Mouse (Mus musculus): ENCODE results near the gene Tfpt. TPM values are rescaled to one million over a fixed set of nuclear protein-coding genes. Genes with fewer than 3 reads are reported as not detected.
"Not testable (repeated sequence)": the region's sequence is repeated elsewhere in the genome, so short reads cannot be mapped to it uniquely, and the experiment has no call there.

Gene Tfpt
- polyA plus RNA-seq, 1 experiment from 2014 or later = 8.1 TPM

GRCm38 (mm10) chr7:3570580-3570979 is 59.1 kb downstream of the Tfpt start:
- not testable (repeated sequence) for H3K9me3 ChIP-seq (replicated peaks; ENCODE audit: control insufficient read depth, low read length); H3K4me1 ChIP-seq (ENCODE audit: control insufficient read depth, low read depth, low read length); ATAC-seq (ENCODE audit: low read depth); H3K36me3 ChIP-seq (ENCODE audit: control insufficient read depth, insufficient read depth); H3K27ac ChIP-seq (ENCODE audit: low read length); H3K27me3 ChIP-seq (ENCODE audit: control insufficient read depth, insufficient read depth, low read depth, low read length); H3K9ac ChIP-seq (ENCODE audit: low read depth, low read length); H3K4me2 ChIP-seq (ENCODE audit: low read depth, low read length); H3K4me3 ChIP-seq (ENCODE audit: low read depth, low read length)
- 68% methylated on average over 3 of the region's 3 CpGs for WGBS (ENCODE audit: insufficient replicate concordance)

Small RNA genes lying within 50 kb of the gene (microRNA-seq; reads per million reads assigned to microRNA genes)
- gene Gm25100 (not detected), gene Mir3572 (1.7 reads per million)

Other genes starting within 250 kb of the Tfpt start
- not detected in 2 replicates for gene Cacng8, start 239.2 kb downstream of the Tfpt start, polyA plus RNA-seq (2015; fragmentation: Nextera tagmentation; extraction: Ambion mirVana)
- gene Cacng6, start 205.7 kb downstream of the Tfpt start, polyA plus RNA-seq (2015; fragmentation: Nextera tagmentation; extraction: Ambion mirVana) = 0.41 and 0.58 TPM in 2 replicates
- gene Tarm1, start 127.3 kb downstream of the Tfpt start, polyA plus RNA-seq (2015; fragmentation: Nextera tagmentation; extraction: Ambion mirVana) = 0.14 and 0.21 TPM in 2 replicates
- gene Oscar, start 13.8 kb downstream of the Tfpt start, polyA plus RNA-seq (2015; fragmentation: Nextera tagmentation; extraction: Ambion mirVana) = 0.18 TPM in 1 of 2 replicates, not detected in the other
- 249 and 272 TPM in 2 replicates for gene Ndufa3, start 12.6 kb downstream of the Tfpt start, polyA plus RNA-seq (2015; fragmentation: Nextera tagmentation; extraction: Ambion mirVana)
- 36.9 and 41.4 TPM in 2 replicates for gene Prpf31, start 56 bp upstream of the Tfpt start, polyA plus RNA-seq (2015; fragmentation: Nextera tagmentation; extraction: Ambion mirVana)
- gene Cnot3, start 15.3 kb upstream of the Tfpt start, polyA plus RNA-seq (2015; fragmentation: Nextera tagmentation; extraction: Ambion mirVana) = 18.3 and 22.3 TPM in 2 replicates
- 5.7 and 6.0 TPM in 2 replicates for gene Leng1, start 35.9 kb upstream of the Tfpt start, polyA plus RNA-seq (2015; fragmentation: Nextera tagmentation; extraction: Ambion mirVana)
- gene Tmc4, start 47.6 kb upstream of the Tfpt start, polyA plus RNA-seq (2015; fragmentation: Nextera tagmentation; extraction: Ambion mirVana) = 4.5 and 4.6 TPM in 2 replicates
- gene Tsen34, start 62.9 kb upstream of the Tfpt start, polyA plus RNA-seq (2015; fragmentation: Nextera tagmentation; extraction: Ambion mirVana) = 41.1 and 41.9 TPM in 2 replicates
- gene Mboat7, start 63.6 kb upstream of the Tfpt start, polyA plus RNA-seq (2015; fragmentation: Nextera tagmentation; extraction: Ambion mirVana) = 19.0 and 22.0 TPM in 2 replicates
- 666 and 772 TPM in 2 replicates for gene Rps9, start 74.1 kb upstream of the Tfpt start, polyA plus RNA-seq (2015; fragmentation: Nextera tagmentation; extraction: Ambion mirVana)
- gene Pirb, start 90.5 kb upstream of the Tfpt start, polyA plus RNA-seq (2015; fragmentation: Nextera tagmentation; extraction: Ambion mirVana) = 6.0 and 7.4 TPM in 2 replicates
- gene Gm15448, start 195.8 kb upstream of the Tfpt start, polyA plus RNA-seq (2015; fragmentation: Nextera tagmentation; extraction: Ambion mirVana) = 0.14 and 0.18 TPM in 2 replicates
- 2.1 and 2.3 TPM in 2 replicates for gene Pira2, start 215.1 kb upstream of the Tfpt start, polyA plus RNA-seq (2015; fragmentation: Nextera tagmentation; extraction: Ambion mirVana)

Measured in liver, embryonic 16.5 days (tissue).